Mouse (Mus musculus): ENCODE measurements at regions not wholly inside any gene's neighbourhood (a gene's known extent, or its start where the extent isn't known, plus 50 kb on each side); places are given as distances from the start of the nearest gene placed in this dataset.
A peak's percentile ranks its signal among the peaks of the same experiment; 100 is the strongest.

GRCm38 (mm10) chr6:47354515-47354914 is 98.7 kb upstream of the Cul1 start:
- no peak for DNase-seq (ENCODE audit: low read depth, low spot score)

GRCm38 (mm10) chr6:47355500-47355899 is 97.7 kb upstream of the Cul1 start:
- no peak for DNase-seq (ENCODE audit: low read depth, low spot score)

GRCm38 (mm10) chr6:47356500-47356899 is 96.7 kb upstream of the Cul1 start:
- no peak for DNase-seq (ENCODE audit: low read depth, low spot score)

- peak; percentile 4 for DNase-seq (ENCODE audit: low read depth, low spot score)
These were observed 94.5 kb upstream of the Cul1 start for GRCm38 (mm10) chr6:47358686-47359085.

- DNase-seq (ENCODE audit: low read depth, low spot score), result no peak
These were observed 89.2 kb upstream of the Cul1 start for GRCm38 (mm10) chr6:47364002-47364401.

GRCm38 (mm10) chr6:47364556-47364955 is 88.6 kb upstream of the Cul1 start:
- no peak for DNase-seq (ENCODE audit: low read depth, low spot score)

GRCm38 (mm10) chr6:47365651-47366645 is 87.2 kb upstream of the Cul1 start:
- no peak for DNase-seq (ENCODE audit: low read depth, low spot score)

GRCm38 (mm10) chr6:47367461-47367860 is 85.7 kb upstream of the Cul1 start:
- no peak for DNase-seq (ENCODE audit: low read depth, low spot score)

GRCm38 (mm10) chr6:47375705-47376104 is 77.5 kb upstream of the Cul1 start:
- DNase-seq (ENCODE audit: low read depth, low spot score), result no peak

GRCm38 (mm10) chr6:47381451-47381850 is 71.7 kb upstream of the Cul1 start:
- no peak for DNase-seq (ENCODE audit: low read depth, low spot score)

- no peak for DNase-seq (ENCODE audit: low read depth, low spot score)
These were observed 66.6 kb upstream of the Cul1 start for GRCm38 (mm10) chr6:47386550-47386949.

- no peak for DNase-seq (ENCODE audit: low read depth, low spot score)
These were observed 63.3 kb upstream of the Cul1 start for GRCm38 (mm10) chr6:47389908-47390307.

- DNase-seq (ENCODE audit: low read depth, low spot score), result no peak
These were observed 62.7 kb upstream of the Cul1 start for GRCm38 (mm10) chr6:47390436-47391002.

- no peak for DNase-seq (ENCODE audit: low read depth, low spot score)
These were observed 62.0 kb upstream of the Cul1 start for GRCm38 (mm10) chr6:47391014-47391802.

GRCm38 (mm10) chr6:47395465-47396337 is 57.5 kb upstream of the Cul1 start:
- DNase-seq (ENCODE audit: low read depth, low spot score), result peak; percentile 44

Measured in c-Kit-negative CD71-positive TER-119-positive erythroid progenitor cells, embryonic 14.5 days (primary cell).